Mouse (Mus musculus): ENCODE results near the gene Cyba. TPM values are rescaled to one million over a fixed set of nuclear protein-coding genes. Genes with fewer than 3 reads are reported as not detected.

Cyba gene
- total RNA-seq (2015; ENCODE audit: low replicate concordance), result 73.9 and 89.3 TPM in 2 replicates
- 35.7 TPM in 2 replicates for total RNA-seq (2017; ENCODE audit: low replicate concordance)

GRCm38 (mm10) chr8:122432443-122433268 lies at the start of gene Cyba:
Cyba (minus strand) TSS chr8:122432930.
- ATAC-seq (replicated peaks; ENCODE audit: low FRiP score, poor library complexity, severe bottlenecking), result no peak

GRCm38 (mm10) chr8:122482448-122482847 lies 49.7 kb upstream of the Cyba start:
- ATAC-seq (replicated peaks; ENCODE audit: low FRiP score, poor library complexity, severe bottlenecking), result no peak

- peak; percentile 86 for ATAC-seq (replicated peaks; ENCODE audit: low FRiP score, poor library complexity, severe bottlenecking)
Observed at GRCm38 (mm10) chr8:122475580-122476320, 43.0 kb upstream of the Cyba start, which contains the start of the genes Rnf166 and Ctu2. Rnf166 (minus strand) TSS chr8:122476064. Ctu2 (plus strand) TSS chr8:122476143.

- ATAC-seq (replicated peaks; ENCODE audit: low FRiP score, poor library complexity, severe bottlenecking), result peak; percentile 58
Observed at GRCm38 (mm10) chr8:122474951-122475560, 42.3 kb upstream of the Cyba start.

GRCm38 (mm10) chr8:122473911-122474421 lies 41.2 kb upstream of the Cyba start:
- no peak for ATAC-seq (replicated peaks; ENCODE audit: low FRiP score, poor library complexity, severe bottlenecking)

GRCm38 (mm10) chr8:122470691-122471090 lies 38.0 kb upstream of the Cyba start:
- ATAC-seq (replicated peaks; ENCODE audit: low FRiP score, poor library complexity, severe bottlenecking), result no peak

- no peak for ATAC-seq (replicated peaks; ENCODE audit: low FRiP score, poor library complexity, severe bottlenecking)
Observed at GRCm38 (mm10) chr8:122469965-122470364, 37.2 kb upstream of the Cyba start.

GRCm38 (mm10) chr8:122469407-122469806 lies 36.7 kb upstream of the Cyba start:
- no peak for ATAC-seq (replicated peaks; ENCODE audit: low FRiP score, poor library complexity, severe bottlenecking)

- no peak for ATAC-seq (replicated peaks; ENCODE audit: low FRiP score, poor library complexity, severe bottlenecking)
Observed at GRCm38 (mm10) chr8:122467816-122468215, 35.1 kb upstream of the Cyba start.

GRCm38 (mm10) chr8:122464985-122465384 lies 32.3 kb upstream of the Cyba start:
- no peak for ATAC-seq (replicated peaks; ENCODE audit: low FRiP score, poor library complexity, severe bottlenecking)

GRCm38 (mm10) chr8:122463651-122464640 lies 31.2 kb upstream of the Cyba start:
- ATAC-seq (replicated peaks; ENCODE audit: low FRiP score, poor library complexity, severe bottlenecking), result no peak

GRCm38 (mm10) chr8:122462510-122462909 lies 29.8 kb upstream of the Cyba start:
- no peak for ATAC-seq (replicated peaks; ENCODE audit: low FRiP score, poor library complexity, severe bottlenecking)

- no peak for ATAC-seq (replicated peaks; ENCODE audit: low FRiP score, poor library complexity, severe bottlenecking)
Observed at GRCm38 (mm10) chr8:122461473-122462148, 28.9 kb upstream of the Cyba start.

GRCm38 (mm10) chr8:122460524-122461472 lies 28.1 kb upstream of the Cyba start, which contains the start of gene Snai3:
Snai3 (minus strand) TSS chr8:122460733.
- ATAC-seq (replicated peaks; ENCODE audit: low FRiP score, poor library complexity, severe bottlenecking), result 0 out of 2 replicates have a peak, but pooled peaks have one; percentile 7

- ATAC-seq (replicated peaks; ENCODE audit: low FRiP score, poor library complexity, severe bottlenecking), result no peak
Observed at GRCm38 (mm10) chr8:122459990-122460389, 27.3 kb upstream of the Cyba start.

- no peak for ATAC-seq (replicated peaks; ENCODE audit: low FRiP score, poor library complexity, severe bottlenecking)
Observed at GRCm38 (mm10) chr8:122459218-122459900, 26.6 kb upstream of the Cyba start.

GRCm38 (mm10) chr8:122457171-122457570 lies 24.4 kb upstream of the Cyba start:
- no peak for ATAC-seq (replicated peaks; ENCODE audit: low FRiP score, poor library complexity, severe bottlenecking)

Measured in erythroid progenitor cell, adult 5-6 weeks (primary cell).